Mouse (Mus musculus) mature B cell (primary cell): Measurements from ENCODE around the gene Pou2f1.
"Not testable (repeated sequence)": the region's sequence is repeated elsewhere in the genome, so short reads cannot be mapped to it uniquely, and the experiment has no call there.

Experiments
- in situ Hi-C: fragments of 300-500 bp; cut with MboI; formaldehyde crosslinking; loops from 2 replicates; pipeline ENCODE4 v1.14.3; 2019

Pou2f1 gene

DNA sequence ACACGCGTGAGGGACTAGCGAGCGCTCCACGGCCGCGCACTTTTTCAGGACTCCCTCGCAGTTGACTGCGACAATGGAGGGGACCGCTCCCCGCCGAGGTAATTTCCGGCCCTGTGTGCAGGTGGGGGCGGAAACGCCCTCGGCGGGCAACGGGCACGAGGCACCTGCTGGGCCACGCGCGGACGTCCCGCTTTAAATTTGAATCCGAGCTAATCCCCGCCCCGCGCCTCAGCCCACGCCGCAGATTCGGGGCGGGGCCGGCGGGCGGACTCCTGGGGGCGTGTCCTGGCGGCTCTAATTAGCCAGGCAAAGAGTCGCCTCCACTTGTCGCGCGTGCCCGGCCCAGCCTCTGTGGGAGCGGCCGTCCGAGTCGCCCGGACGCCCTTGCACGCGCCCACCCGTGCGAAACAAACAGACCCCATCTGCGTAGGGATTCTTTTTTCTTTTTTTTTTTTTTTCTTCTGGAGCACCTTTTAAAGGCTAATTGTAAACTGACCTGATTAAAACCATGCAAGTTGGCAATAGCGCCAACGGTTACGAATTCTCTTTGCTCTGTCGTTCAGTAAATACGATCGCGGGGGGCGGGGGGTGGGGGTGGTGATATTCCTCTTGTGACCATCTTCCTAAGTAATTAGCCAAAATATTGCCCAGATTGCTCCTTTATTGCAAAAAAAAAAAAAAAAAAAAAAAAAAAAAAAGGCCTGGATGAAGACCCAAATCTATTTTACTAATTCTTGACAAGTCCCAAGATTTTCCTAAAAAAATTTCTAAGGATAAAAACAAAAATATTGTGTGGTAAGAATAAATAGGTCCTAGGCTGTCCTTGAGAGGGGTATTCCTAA is 924 bp upstream of the Pou2f1 start:
- in situ Hi-C loops = loop anchor here (25.0 kb wide), 1 partner anchor 359 kb away; no protein-coding TSS in a partner anchor

DNA sequence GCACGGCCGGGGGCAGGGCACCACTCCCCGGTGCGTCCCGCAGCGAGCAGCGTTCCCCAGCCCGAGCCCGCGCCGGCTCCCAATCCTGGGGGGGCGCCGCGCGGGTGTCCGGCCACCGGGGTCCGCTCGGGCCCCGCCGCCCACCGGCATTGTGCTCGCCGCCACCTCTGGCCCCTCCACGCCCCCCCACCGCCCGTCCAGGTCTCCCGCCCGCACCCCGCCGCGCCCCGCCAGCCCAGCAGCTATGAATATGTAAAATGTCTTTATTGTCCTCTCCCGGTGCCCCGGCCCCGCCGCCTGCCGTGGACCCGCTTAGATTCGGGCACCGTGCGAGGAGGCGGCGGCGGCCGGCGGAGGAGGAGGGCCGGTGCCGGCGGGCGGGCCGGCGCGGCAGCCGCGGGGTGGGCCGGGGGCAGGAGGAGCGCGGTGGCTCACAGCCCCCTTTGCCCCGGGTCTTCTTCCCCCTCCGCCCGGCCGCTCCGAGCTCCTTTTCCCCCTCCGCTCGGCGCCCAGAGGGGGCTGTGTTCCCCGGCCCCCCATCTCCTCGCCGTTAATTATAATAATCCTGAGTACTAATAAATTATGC is 481 bp downstream of the Pou2f1 start:
- in situ Hi-C loops = loop anchor here (25.0 kb wide), 1 partner anchor 360 kb away; no protein-coding TSS in a partner anchor

DNA sequence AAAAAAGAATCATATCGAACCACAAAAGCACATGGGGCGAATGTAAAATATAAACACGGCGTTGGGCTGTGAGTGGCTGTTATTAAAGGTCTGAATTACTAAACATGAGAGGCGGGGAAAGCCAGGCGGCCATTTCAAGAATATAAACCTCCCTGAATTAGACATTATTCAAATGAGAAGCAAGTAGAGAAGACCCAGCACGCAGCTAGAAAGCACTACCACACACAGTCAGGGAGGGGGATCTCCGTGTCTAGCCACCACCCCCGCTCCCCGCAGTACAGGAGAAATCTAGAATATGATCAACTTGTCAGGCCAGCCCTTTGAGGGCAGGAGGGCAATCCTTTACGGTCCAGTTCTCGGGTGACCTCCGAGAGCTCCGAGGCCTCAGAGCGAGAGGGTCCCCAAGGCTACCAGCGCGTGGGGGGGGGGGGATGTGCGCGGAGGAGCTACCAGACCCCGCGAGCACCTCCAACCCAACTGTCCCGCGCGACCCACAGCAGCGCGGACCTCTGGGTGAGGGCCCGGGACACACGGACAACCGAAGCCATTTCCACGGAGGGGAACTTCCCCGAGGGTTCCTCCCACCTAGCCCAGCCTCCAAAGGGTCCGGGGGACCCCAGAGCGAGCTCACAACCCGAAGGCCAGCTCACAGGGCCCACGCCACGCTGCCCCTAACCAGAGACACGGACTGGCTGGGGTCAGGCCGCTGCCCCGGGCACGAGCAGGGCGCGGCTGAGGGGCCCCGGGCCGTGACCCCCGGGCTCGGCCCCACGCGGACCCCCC is 1.2 kb downstream of the Pou2f1 start:
- in situ Hi-C loops = loop anchor here (25.0 kb wide), 1 partner anchor 361 kb away; no protein-coding TSS in a partner anchor

DNA sequence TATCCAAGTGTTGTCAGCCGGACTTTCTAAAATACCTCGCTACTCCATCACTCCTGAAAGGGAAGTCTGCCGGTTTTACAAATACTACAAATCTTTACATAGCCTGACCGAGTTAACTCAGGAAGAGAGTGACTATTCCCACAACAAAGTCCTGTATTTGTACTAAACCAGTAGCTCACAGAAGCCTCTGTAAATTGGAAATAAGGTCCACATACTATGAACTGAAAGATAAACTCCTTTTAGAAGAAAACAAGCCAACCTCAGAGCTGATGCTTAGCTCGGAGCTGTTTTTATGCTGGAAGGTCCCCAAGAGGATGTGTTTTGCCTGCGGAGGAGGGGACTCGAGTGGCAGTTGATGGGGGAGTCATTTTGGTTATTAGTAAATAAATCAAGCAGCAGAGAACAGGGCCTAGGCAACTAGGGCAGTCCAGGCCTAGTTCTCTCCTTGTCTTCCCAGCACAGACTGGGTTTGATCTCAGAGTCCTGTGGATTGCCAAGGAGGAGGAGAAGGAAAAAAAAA is 1.8 kb downstream of the Pou2f1 start:
- in situ Hi-C loops = loop anchor here (25.0 kb wide), 1 partner anchor 362 kb away; no protein-coding TSS in a partner anchor

DNA sequence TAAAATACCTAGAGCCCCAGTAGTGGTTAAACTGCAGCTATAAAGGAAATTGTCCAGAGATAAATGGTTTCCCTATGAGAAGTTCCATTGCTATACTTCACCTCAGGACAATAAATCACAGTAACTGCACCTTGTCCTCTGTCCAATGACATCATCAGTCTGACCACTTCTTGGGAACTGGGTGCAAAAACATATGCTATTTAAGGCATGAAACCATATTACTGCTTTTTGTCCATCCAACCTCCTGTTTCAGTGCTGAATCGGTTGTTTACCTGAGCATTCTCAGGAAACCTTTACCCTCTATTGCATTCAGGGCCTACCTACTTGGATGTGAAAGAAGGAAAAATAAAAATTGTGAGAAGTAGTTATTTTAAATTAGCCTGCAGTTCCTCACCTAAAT is 2.8 kb downstream of the Pou2f1 start:
- in situ Hi-C loops = loop anchor here (25.0 kb wide), 1 partner anchor 363 kb away; no protein-coding TSS in a partner anchor

GRCm38 (mm10) chr1:165995661-165996055 is 6.8 kb downstream of the Pou2f1 start:
- in situ Hi-C loops = no loop called here

GRCm38 (mm10) chr1:165995011-165995660 is 7.3 kb downstream of the Pou2f1 start:
- in situ Hi-C loops = not testable (repeated sequence)

- in situ Hi-C loops = no loop called here
Measured at GRCm38 (mm10) chr1:165994279-165994678, 8.2 kb downstream of the Pou2f1 start.

GRCm38 (mm10) chr1:165993270-165994156 is 9.0 kb downstream of the Pou2f1 start:
- in situ Hi-C loops = no loop called here

DNA sequence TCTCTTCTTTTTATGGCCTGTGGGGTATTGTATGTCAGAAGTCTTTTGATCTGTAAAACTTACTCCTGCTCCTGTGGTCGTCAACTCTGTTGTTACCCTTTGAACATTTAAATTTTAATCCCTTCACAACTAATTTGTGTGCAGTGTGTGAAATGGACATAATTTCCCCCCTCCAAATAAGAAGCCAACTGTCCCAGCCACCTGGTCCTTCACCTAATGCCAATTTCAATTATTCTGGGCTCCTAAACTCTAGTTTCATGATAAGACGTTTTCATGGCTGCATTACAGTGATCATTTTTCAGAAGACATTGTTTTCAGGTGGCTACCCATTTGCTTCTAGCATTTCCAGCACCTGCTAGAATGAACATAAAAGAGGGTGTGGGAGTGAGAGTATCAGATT is 13.9 kb downstream of the Pou2f1 start:
- in situ Hi-C loops = loop anchor here (10.0 kb wide), 1 partner anchor 166 kb away; no protein-coding TSS in a partner anchor

DNA sequence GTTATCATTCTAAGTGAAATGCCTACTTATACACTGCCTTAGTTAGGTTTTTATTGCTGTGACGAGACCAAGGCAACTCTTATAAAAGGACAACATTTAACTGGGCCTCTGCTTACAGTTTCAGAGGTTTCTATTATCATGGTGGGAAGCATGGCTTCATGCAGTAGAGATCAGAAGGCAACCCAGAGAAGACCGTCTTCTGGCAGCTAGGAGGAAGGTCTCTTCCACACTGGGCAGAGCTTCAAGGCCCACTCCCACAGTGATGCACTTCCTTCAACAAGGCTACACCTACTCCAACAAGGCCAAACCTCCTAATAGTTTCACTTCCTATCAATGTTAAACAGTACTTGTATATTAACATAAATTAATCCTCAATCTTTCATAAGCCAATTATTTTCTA is 14.4 kb downstream of the Pou2f1 start:
- in situ Hi-C loops = loop anchor here (10.0 kb wide), 1 partner anchor 167 kb away; no protein-coding TSS in a partner anchor

GRCm38 (mm10) chr1:165985743-165986360 is 16.6 kb downstream of the Pou2f1 start:
- in situ Hi-C loops = loop anchor here (10.0 kb wide), 1 partner anchor 169 kb away; no protein-coding TSS in a partner anchor

DNA sequence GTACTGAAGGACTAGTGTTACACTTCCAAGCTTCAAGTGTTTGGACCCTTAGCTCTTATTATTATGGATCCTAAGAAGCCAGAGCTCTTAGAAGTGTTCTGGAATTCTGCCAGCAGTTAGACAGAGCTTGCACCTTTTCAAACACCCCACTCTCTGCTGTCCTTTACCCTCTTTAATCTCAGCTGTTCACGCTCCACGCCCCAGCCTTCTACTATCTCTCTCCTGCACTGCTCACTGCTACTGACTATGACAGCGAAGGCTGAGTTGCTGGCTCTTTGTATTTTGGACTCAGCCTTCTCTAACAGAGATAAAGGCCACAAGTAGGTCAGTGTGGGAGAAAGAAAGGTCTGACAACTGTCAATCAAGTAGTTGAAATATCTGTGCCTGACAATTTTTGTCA is 17.3 kb downstream of the Pou2f1 start:
- in situ Hi-C loops = loop anchor here (10.0 kb wide), 1 partner anchor 170 kb away; no protein-coding TSS in a partner anchor

- in situ Hi-C loops = loop anchor here (10.0 kb wide), 1 partner anchor 202 kb away; no protein-coding TSS in a partner anchor
Measured at GRCm38 (mm10) chr1:165976672-165977448, 25.6 kb downstream of the Pou2f1 start.

DNA sequence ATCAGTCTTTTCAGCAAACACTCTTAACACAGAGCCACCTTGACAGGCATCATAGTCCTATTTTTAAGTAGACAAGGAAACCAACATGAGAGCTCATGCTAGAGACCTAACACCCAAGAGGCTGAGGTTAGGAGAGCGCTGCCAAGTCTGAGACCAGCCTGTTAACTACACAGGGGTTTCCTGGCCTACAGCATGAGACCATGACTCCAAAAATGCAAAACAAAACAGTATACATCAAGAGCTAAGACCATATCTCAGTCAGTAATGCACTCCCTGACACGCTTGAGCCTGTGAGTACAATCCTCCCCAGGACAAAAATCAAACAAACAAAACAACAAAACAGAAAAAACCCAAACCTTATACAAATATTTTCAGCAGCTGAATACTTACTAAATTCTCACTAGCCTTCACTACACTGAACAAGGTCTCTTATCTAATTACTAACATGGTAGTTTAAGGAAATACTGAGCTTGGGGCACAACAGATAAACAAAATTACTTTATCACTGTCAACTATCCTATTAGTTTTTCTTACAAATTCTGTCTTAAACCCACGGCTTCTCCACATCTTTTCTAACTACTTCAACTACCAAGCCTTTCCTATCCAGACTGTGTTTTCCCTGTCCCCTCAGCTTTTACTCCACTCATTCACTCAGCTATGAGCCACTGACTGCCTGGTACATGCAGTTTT is 33.3 kb downstream of the Pou2f1 start:
- in situ Hi-C loops = no loop called here

GRCm38 (mm10) chr1:165967027-165967654 is 35.3 kb downstream of the Pou2f1 start:
- in situ Hi-C loops = no loop called here

- in situ Hi-C loops = no loop called here
Measured at GRCm38 (mm10) chr1:165966156-165966914, 36.1 kb downstream of the Pou2f1 start.
